Mouse (Mus musculus) heart, postnatal 0 days (tissue): Measurements from ENCODE around the gene Ccsap. TPM values are rescaled to one million over a fixed set of nuclear protein-coding genes. Genes with fewer than 3 reads are reported as not detected.

Experiments used
- ATAC-seq: fragments of 200-750 bp; cut with Nextera tagmentation; 2 replicates; pipeline ENCODE4 v1.8.0; 2017; ENCODE audit warnings: low read depth, moderate number of reproducible peaks, moderate library complexity; ENCODE audit not compliant: insufficient read depth
- DNase-seq: peaks from one replicate; pipeline ENCODE4 v3.0.0-alpha.2; 2016; ENCODE audit warnings: low spot score
- H3K27ac ChIP-seq: fragments of 300-500 bp; sonication (generic); 2 replicates; pipeline ENCODE4 v1.5.1; 2014; ENCODE audit warnings: low read depth, mild to moderate bottlenecking
- H3K27me3 ChIP-seq: fragments of 300-500 bp; sonication (generic); 2 replicates; pipeline ENCODE4 v1.6.1; 2014; ENCODE audit warnings: low read length, mixed read lengths; ENCODE audit not compliant: control insufficient read depth, insufficient read depth
- H3K36me3 ChIP-seq: fragments of 300-500 bp; sonication (generic); replicated peaks from 2 replicates; pipeline ENCODE4 v1.6.1; 2014; ENCODE audit warnings: low read length, mixed read lengths; ENCODE audit not compliant: control insufficient read depth, insufficient read depth
- H3K4me1 ChIP-seq: fragments of 300-500 bp; sonication (generic); 2 replicates; pipeline ENCODE4 v1.6.1; 2014; ENCODE audit warnings: antibody characterized with exemption; ENCODE audit not compliant: control insufficient read depth, insufficient read depth
- H3K4me2 ChIP-seq: fragments of 300-500 bp; sonication (generic); 2 replicates; pipeline ENCODE4 v1.6.1; 2014; ENCODE audit warnings: low read depth, mild to moderate bottlenecking, low read length, moderate library complexity
- H3K4me3 ChIP-seq: fragments of 300-500 bp; sonication (generic); 2 replicates; pipeline ENCODE4 v1.5.1; 2014; ENCODE audit warnings: low read depth, low read length
- H3K9ac ChIP-seq: fragments of 300-500 bp; sonication (generic); replicated peaks from 2 replicates; pipeline ENCODE4 v1.6.1; 2014; ENCODE audit warnings: low read depth, low read length, mixed read lengths
- H3K9me3 ChIP-seq: fragments of 300-500 bp; sonication (generic); replicated peaks from 2 replicates; pipeline ENCODE4 v1.6.1; 2016; ENCODE audit warnings: low read length; ENCODE audit not compliant: control insufficient read depth
- CTCF ChIP-seq: IDR thresholded peaks from 2 replicates; pipeline ENCODE4 v1.5.1; 2016; ENCODE audit warnings: antibody characterized with exemption, control low read depth, low read depth
- EP300 ChIP-seq: IDR thresholded peaks from 2 replicates; pipeline ENCODE4 v1.6.1; 2016; ENCODE audit warnings: antibody characterized with exemption, low read depth
- WGBS: fragments of 180-500 bp; shearing (Covaris S2); extraction: QIAGEN DNeasy Blood & Tissue Kit; methylation state at CpG from one replicate; pipeline ENCODE4 v1.1.7; 2014; 5-methylcytosine and 5-hydroxymethylcytosine counted together
- polyA plus RNA-seq: library from polyadenylated mRNA; unstranded; fragments of >200 nt; fragmentation: Nextera tagmentation; extraction: Ambion mirVana; gene quantifications from 2 replicates; pipeline ENCODE4 v1.2.1, GENCODE M21; 2015
- total RNA-seq: library from RNA; depleted of rRNA; stranded (reverse); fragments of >200 nt; gene quantifications from 2 replicates; pipeline ENCODE4 v1.2.3, GENCODE M21; 2014; ENCODE audit warnings: low replicate concordance

Ccsap gene
- total and polyA plus RNA-seq, 2 experiments from 2014 or later: 1.2 to 5.1 TPM

GRCm38 (mm10) chr8:123805209-123805717 is 54.7 kb downstream of the Ccsap start:
- no peaks in the 10 kb centered on the region for H3K27me3 ChIP-seq
- peak overlapping the region; percentile 72 for H3K4me3 ChIP-seq
- H3K4me1 ChIP-seq: peaks cover 8% of the 10 kb centered on the region
- ATAC-seq: no peak
- no peaks in the 10 kb centered on the region for H3K36me3 ChIP-seq
- 20% methylated on average over 15 of the region's 15 CpGs for WGBS
- H3K9ac ChIP-seq: peak overlapping the region; percentile 75; the same call in 1 of the 2 replicates
- no peaks in the 10 kb centered on the region for H3K9me3 ChIP-seq
- TF ChIP-seq CTCF (no peak), EP300 (no peak)
- H3K4me2 ChIP-seq: peak overlapping the region; percentile 79
- no peak overlapping the region for H3K27ac ChIP-seq
- DNase-seq: no peak

DNA sequence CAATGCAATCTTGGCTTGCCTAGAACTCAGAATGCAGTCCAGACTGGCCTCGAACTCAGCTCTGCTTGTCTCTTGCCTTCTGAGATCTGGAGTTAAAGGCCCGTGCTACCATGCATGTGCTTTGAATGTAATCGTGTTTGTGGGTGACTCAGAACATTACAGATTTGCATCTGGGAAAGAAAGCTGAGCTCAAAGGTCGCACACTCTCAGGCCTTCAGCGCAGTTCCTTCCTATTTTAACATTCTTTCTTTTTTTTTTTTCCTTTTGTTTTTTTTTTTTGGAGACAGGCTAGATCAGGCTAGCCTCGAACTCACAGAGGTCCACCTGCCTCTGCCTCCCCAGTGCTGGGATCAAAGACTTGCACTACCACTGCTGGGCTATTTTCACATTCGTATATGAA is 55.4 kb downstream of the Ccsap start:
- no peak for TF ChIP-seq EP300
- TF ChIP-seq CTCF: no peak
- Histone ChIP-seq H3K4me1 (peaks cover 8% of the 10 kb centered on the region), H3K4me2 (no peak overlapping the region), H3K9ac (no peak overlapping the region), H3K9me3 (no peaks in the 10 kb centered on the region), H3K4me3 (no peak overlapping the region), H3K27me3 (no peaks in the 10 kb centered on the region), H3K27ac (no peak overlapping the region), H3K36me3 (no peaks in the 10 kb centered on the region)
- ATAC-seq: no peak
- WGBS: 82% methylated on average over 7 of the region's 7 CpGs
- no peak for DNase-seq

- Histone ChIP-seq H3K36me3 (no peaks in the 10 kb centered on the region), H3K27me3 (no peaks in the 10 kb centered on the region), H3K9ac (no peak overlapping the region), H3K9me3 (no peaks in the 10 kb centered on the region), H3K4me2 (no peak overlapping the region), H3K4me3 (no peak overlapping the region), H3K4me1 (peaks cover 8% of the 10 kb centered on the region), H3K27ac (no peak overlapping the region)
- WGBS: 73% methylated on average over 1 of the region's 1 CpGs
- TF ChIP-seq CTCF: no peak
- no peak for ATAC-seq
- DNase-seq: no peak
These were observed 56.4 kb downstream of the Ccsap start for GRCm38 (mm10) chr8:123803639-123804038.

DNA sequence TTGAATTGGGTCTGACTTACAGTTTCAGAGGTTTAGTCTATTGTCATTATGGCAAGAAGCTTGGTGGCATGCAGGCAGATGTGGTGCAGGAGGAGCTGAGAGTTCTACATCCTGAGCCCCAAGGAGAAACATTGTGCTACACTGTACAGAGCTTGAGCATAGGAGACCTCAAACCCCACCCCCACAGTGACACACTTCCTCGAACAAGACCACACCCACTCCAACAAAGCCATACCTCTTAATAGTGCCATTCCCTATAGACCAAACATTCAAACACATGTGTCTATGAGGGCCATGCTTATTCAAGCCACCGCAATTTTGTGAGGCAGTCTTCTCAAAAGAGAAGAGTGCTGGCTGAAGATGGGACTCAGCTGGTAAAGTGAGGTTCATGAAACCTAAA is 58.5 kb downstream of the Ccsap start:
- Histone ChIP-seq H3K4me1 (peaks cover 2% of the 10 kb centered on the region; the same call in 1 of the 2 replicates), H3K9ac (no peak overlapping the region), H3K9me3 (no peaks in the 10 kb centered on the region), H3K4me2 (no peak overlapping the region), H3K27ac (no peak overlapping the region), H3K4me3 (no peak overlapping the region), H3K36me3 (no peaks in the 10 kb centered on the region), H3K27me3 (no peaks in the 10 kb centered on the region)
- ATAC-seq: no peak
- TF ChIP-seq CTCF (no peak), EP300 (no peak)
- WGBS: 86% methylated on average over 2 of the region's 2 CpGs
- no peak for DNase-seq

GRCm38 (mm10) chr8:123800867-123801266 is 59.1 kb downstream of the Ccsap start:
- Histone ChIP-seq H3K4me3 (no peak overlapping the region), H3K9me3 (no peaks in the 10 kb centered on the region), H3K4me2 (no peak overlapping the region), H3K27me3 (no peaks in the 10 kb centered on the region), H3K27ac (no peak overlapping the region), H3K36me3 (no peaks in the 10 kb centered on the region), H3K4me1 (no peaks in the 10 kb centered on the region), H3K9ac (no peak overlapping the region)
- TF ChIP-seq EP300 (no peak), CTCF (no peak)
- WGBS: 91% methylated on average over 7 of the region's 7 CpGs
- DNase-seq (no peak), ATAC-seq (no peak)

GRCm38 (mm10) chr8:123799885-123800284 is 60.1 kb downstream of the Ccsap start:
- H3K27me3 ChIP-seq: no peaks in the 10 kb centered on the region
- DNase-seq: no peak
- 45% methylated on average over 3 of the region's 3 CpGs for WGBS

More at GRCm38 (mm10) chr8:123799885-123800284, 60.1 kb downstream of the Ccsap start:
- H3K4me1 ChIP-seq: no peaks in the 10 kb centered on the region
- no peaks in the 10 kb centered on the region for H3K36me3 ChIP-seq
- no peak overlapping the region for H3K4me3 ChIP-seq
- no peak for ATAC-seq
- H3K9me3 ChIP-seq: no peaks in the 10 kb centered on the region
- H3K9ac ChIP-seq: no peak overlapping the region
- no peak overlapping the region for H3K27ac ChIP-seq
- H3K4me2 ChIP-seq: no peak overlapping the region
- TF ChIP-seq CTCF: no peak
- no peak for TF ChIP-seq EP300
